Mouse (Mus musculus) heart, adult 2 months (tissue): Measurements from ENCODE around the gene Stat5a. TPM values are rescaled to one million over a fixed set of nuclear protein-coding genes. Genes with fewer than 3 reads are reported as not detected.

Experiments
- DNase-seq, 2 experiments: peaks; one replicate each; pipeline ENCODE4 v3.0.0; 2021
- H3K27ac ChIP-seq: fragments of 200-600 bp; 2 replicates; pipeline ENCODE4 v1.8.1; 2022
- H3K27me3 ChIP-seq: fragments of 200-500 bp; 2 replicates; pipeline ENCODE4 v1.6.1; 2012; ENCODE audit warnings: mild to moderate bottlenecking, low read length, inconsistent platforms, mixed read lengths; ENCODE audit not compliant: control insufficient read depth, insufficient read depth
- H3K36me3 ChIP-seq: fragments of 200-500 bp; 2 replicates; pipeline ENCODE4 v1.6.1; 2012; ENCODE audit warnings: low read length, inconsistent platforms; ENCODE audit not compliant: control insufficient read depth, insufficient read depth
- H3K4me1 ChIP-seq: fragments of 200-500 bp; 2 replicates; pipeline ENCODE4 v1.6.1; 2011; ENCODE audit warnings: low read length; ENCODE audit not compliant: control insufficient read depth, insufficient read depth
- H3K4me3 ChIP-seq: fragments of 200-600 bp; 2 replicates; pipeline ENCODE4 v1.8.1; 2022
- H3K79me2 ChIP-seq: fragments of 200-500 bp; replicated peaks from 2 replicates; pipeline ENCODE4 v1.6.1; 2012; ENCODE audit warnings: mild to moderate bottlenecking, inconsistent platforms, low read length, moderate library complexity, mixed read lengths; ENCODE audit not compliant: control insufficient read depth, insufficient read depth
- H3K9ac ChIP-seq: fragments of 200-500 bp; 2 replicates; pipeline ENCODE4 v1.6.1; 2012; ENCODE audit warnings: low read depth, mild to moderate bottlenecking, control low read depth, inconsistent platforms, low read length, mixed read lengths
- CTCF ChIP-seq: fragments of 200-600 bp; IDR thresholded peaks from 2 replicates; pipeline ENCODE4 v1.8.1; 2022; ENCODE audit warnings: antibody characterized with exemption, mild to moderate bottlenecking, moderate library complexity
- EP300 ChIP-seq: fragments of 200-500 bp; IDR thresholded peaks from 2 replicates; pipeline ENCODE4 v1.6.1; 2011; ENCODE audit warnings: low read depth, low read length, control low read depth; ENCODE audit not compliant: insufficient read depth
- POLR2A ChIP-seq: fragments of 200-500 bp; IDR thresholded peaks from 2 replicates; pipeline ENCODE4 v1.6.1; 2011; ENCODE audit warnings: mild to moderate bottlenecking, low read depth, low read length, control low read depth; ENCODE audit not compliant: insufficient read depth
- WGBS: fragments of 180-500 bp; shearing (Covaris S2); methylation state at CpG from one replicate; pipeline ENCODE4 v1.1.7; 2018; 5-methylcytosine and 5-hydroxymethylcytosine counted together
- intact Hi-C: fragments of 180-260 bp; cut with DNase I; formaldehyde crosslinking; loops from one replicate; pipeline ENCODE4 v1.15.1; 2025
- polyA plus RNA-seq: library from polyadenylated mRNA; depleted of rRNA; stranded (reverse); fragments of >200 nt; gene quantifications from 2 replicates; pipeline ENCODE4 v1.2.3, GENCODE M21; 2012
- total RNA-seq, 2 experiments: library from RNA; stranded (reverse); gene quantifications; 2 replicates each; pipeline ENCODE4 v1.2.3; 2021

Stat5a gene
- total and polyA plus RNA-seq, 3 experiments = 20.3 to 24.3 (median 22.3) TPM

GRCm38 (mm10) chr11:100822365-100822764 lies 36.8 kb upstream of the Stat5a start:
- Histone ChIP-seq H3K36me3 (peaks cover 4% of the 10 kb centered on the region), H3K9ac (peak overlapping the region; percentile 64), H3K27me3 (no peaks in the 10 kb centered on the region), H3K27ac (peak overlapping the region; percentile 80), H3K4me1 (peaks cover 29% of the 10 kb centered on the region), H3K79me2 (peaks cover 13% of the 10 kb centered on the region), H3K4me3 (peak overlapping the region; percentile 45)
- intact Hi-C loops = no loop called here
- peak; percentile 73 to 81 for DNase-seq
- WGBS = 31% methylated on average over 12 of the region's 12 CpGs
- TF ChIP-seq POLR2A (peak; percentile 88), EP300 (peak; percentile 67; the same call in 1 of the 2 replicates), CTCF (no peak)

- Histone ChIP-seq H3K4me1 (peaks cover 37% of the 10 kb centered on the region), H3K79me2 (peaks cover 11% of the 10 kb centered on the region), H3K27ac (no peak overlapping the region; the same call in 1 of the 2 replicates), H3K27me3 (no peaks in the 10 kb centered on the region), H3K9ac (no peak overlapping the region), H3K36me3 (peaks cover 4% of the 10 kb centered on the region), H3K4me3 (no peak overlapping the region)
- TF ChIP-seq EP300 (no peak), POLR2A (no peak), CTCF (no peak)
- 56% methylated on average over 8 of the region's 8 CpGs for WGBS
- no peak for DNase-seq
- intact Hi-C loops = no loop called here
Measured at GRCm38 (mm10) chr11:100823543-100824313, 35.4 kb upstream of the Stat5a start.

GRCm38 (mm10) chr11:100824496-100824895 lies 34.7 kb upstream of the Stat5a start:
- H3K4me3 ChIP-seq = no peak overlapping the region
- no peak overlapping the region for H3K9ac ChIP-seq
- H3K36me3 ChIP-seq = peaks cover 9% of the 10 kb centered on the region
- intact Hi-C loops = no loop called here
- WGBS = 66% methylated on average over 7 of the region's 7 CpGs
- H3K4me1 ChIP-seq = peaks cover 41% of the 10 kb centered on the region
- H3K79me2 ChIP-seq = peaks cover 9% of the 10 kb centered on the region
- no peaks in the 10 kb centered on the region for H3K27me3 ChIP-seq
- TF ChIP-seq EP300 = no peak
- TF ChIP-seq CTCF = no peak
- TF ChIP-seq POLR2A = no peak
- H3K27ac ChIP-seq = no peak overlapping the region; the same call in 1 of the 2 replicates
- DNase-seq = no peak

GRCm38 (mm10) chr11:100825451-100825850 lies 33.7 kb upstream of the Stat5a start:
- Histone ChIP-seq H3K27ac (no peak overlapping the region), H3K4me3 (no peak overlapping the region), H3K79me2 (peaks cover 6% of the 10 kb centered on the region), H3K9ac (no peak overlapping the region), H3K36me3 (peaks cover 10% of the 10 kb centered on the region), H3K4me1 (peaks cover 39% of the 10 kb centered on the region), H3K27me3 (no peaks in the 10 kb centered on the region)
- TF ChIP-seq EP300 (no peak), CTCF (no peak), POLR2A (no peak)
- WGBS = 85% methylated on average over 9 of the region's 9 CpGs
- DNase-seq = no peak
- intact Hi-C loops = no loop called here

- WGBS = 73% methylated on average over 13 of the region's 13 CpGs
- Histone ChIP-seq H3K4me1 (peaks cover 39% of the 10 kb centered on the region), H3K27me3 (no peaks in the 10 kb centered on the region), H3K79me2 (peaks cover 8% of the 10 kb centered on the region), H3K9ac (no peak overlapping the region), H3K4me3 (no peak overlapping the region), H3K36me3 (peaks cover 13% of the 10 kb centered on the region), H3K27ac (no peak overlapping the region)
- intact Hi-C loops = no loop called here
- TF ChIP-seq CTCF (no peak), POLR2A (no peak), EP300 (no peak)
- peak in 1 of 2 experiments; percentile 51 for DNase-seq
Measured at GRCm38 (mm10) chr11:100826161-100826866, 32.8 kb upstream of the Stat5a start.
